Mouse (Mus musculus) spleen, postnatal 14 days (tissue): ENCODE results near the gene 4930519P11Rik.

ENCODE experiments used
- DNase-seq, 2 experiments: peaks; one replicate each; pipeline ENCODE4 v3.0.0; 2021 to 2022; ENCODE audit warnings: low spot score in 2 of 2

Gene 4930519P11Rik

GRCm38 (mm10) chr2:154613118-154614115, at the start of gene 4930519P11Rik, which contains the start of gene Zfp341:
Gene 4930519P11Rik, minus strand, starts transcription at chr2:154613437.
Gene Zfp341, plus strand, starts transcription at chr2:154613297.
- DNase-seq: peak; percentile 79 to 87

GRCm38 (mm10) chr2:154659531-154660074, 46.4 kb upstream of the 4930519P11Rik start:
- DNase-seq: no peak

GRCm38 (mm10) chr2:154659070-154659469, 45.8 kb upstream of the 4930519P11Rik start:
- DNase-seq: no peak

GRCm38 (mm10) chr2:154657486-154658237, 44.4 kb upstream of the 4930519P11Rik start:
- DNase-seq: no peak

GRCm38 (mm10) chr2:154656710-154657485, 43.7 kb upstream of the 4930519P11Rik start:
- DNase-seq: peak; percentile 91 to 94

- no peak for DNase-seq
Observed at GRCm38 (mm10) chr2:154655878-154656414, 42.7 kb upstream of the 4930519P11Rik start.

DNA sequence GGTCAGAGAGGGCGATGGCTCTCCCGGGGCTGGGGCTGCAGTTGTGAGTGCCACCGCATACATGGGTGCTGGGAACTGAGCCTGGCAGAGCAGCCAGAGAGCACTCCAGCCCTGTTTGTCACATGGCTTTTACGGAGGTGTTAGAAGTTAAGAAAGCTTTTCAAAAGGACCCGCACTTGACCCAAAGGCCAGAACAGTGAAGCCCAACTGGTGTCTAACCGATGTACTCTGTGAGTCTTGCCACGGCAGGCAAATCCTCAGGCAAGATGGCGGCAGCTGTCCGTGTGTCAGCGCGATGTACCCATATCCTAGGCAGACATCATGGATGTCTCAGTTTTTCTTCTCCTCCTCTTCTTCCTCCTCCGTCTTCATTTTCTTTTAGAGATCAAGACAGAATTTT, 41.7 kb upstream of the 4930519P11Rik start:
- DNase-seq: no peak

DNA sequence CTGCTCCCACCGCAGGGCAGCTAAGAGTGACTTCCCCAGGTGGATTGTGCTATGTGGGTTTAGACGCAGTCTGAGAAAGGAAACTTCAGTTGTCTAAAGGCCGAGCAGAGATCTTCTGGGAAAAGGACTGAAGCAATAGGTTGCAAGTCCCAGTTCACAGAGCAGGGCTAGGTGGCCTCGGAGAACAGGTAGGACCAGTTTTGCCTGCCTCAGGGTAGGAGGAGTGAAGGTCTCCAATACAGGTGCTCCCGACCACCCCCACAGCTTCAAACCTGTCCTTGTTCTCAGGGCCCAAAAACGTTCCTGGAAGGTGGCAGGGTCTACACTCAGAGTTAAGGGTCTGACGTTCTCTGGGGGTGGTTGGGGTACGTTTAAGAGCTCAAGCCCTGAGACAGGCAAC, 38.1 kb upstream of the 4930519P11Rik start, which contains the start of gene Chmp4b:
Gene Chmp4b (plus strand): TSS at position 343 of the 400 bp plus-strand sequence.
- DNase-seq: no peak

GRCm38 (mm10) chr2:154650404-154650803, 37.2 kb upstream of the 4930519P11Rik start:
- DNase-seq: no peak

DNA sequence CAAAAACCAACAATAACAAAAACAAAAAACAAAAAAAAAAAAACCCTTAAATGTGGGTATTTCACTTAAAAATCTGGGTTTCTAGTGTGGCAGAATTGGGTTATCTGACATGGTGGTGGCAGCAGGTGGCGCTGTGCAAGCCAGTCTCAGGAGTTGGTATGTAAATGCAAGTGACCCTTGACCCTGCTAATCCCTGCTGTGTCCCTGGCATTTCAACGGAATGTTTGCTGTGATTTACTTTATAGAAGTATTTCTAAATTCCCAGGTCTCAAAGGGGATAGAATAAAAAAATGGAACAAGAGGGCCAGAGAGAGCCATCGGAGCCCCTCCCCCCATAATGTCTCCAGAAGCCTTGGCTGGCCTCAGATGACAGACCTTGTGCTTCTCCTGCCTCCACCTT, 34.8 kb upstream of the 4930519P11Rik start:
- DNase-seq: no peak

DNA sequence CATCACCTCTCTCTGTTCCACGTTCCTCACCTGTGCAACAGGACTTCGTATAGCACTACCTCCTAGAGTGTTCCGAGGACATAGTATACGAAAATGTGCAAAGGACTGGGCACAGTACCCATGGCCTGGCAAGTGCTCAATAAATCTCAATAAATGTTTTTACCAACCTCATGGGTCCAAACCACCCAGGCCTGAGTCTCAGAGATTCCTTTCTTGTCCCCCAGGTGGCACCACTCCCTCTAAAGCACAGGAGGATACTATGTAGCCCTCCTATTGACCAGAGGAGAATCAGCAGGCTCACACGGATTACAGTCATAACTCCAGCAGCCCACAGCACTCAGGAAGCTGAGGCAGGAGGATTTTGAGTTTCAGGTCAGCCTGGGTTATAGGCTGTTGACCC, 33.4 kb upstream of the 4930519P11Rik start:
- no peak for DNase-seq

DNA sequence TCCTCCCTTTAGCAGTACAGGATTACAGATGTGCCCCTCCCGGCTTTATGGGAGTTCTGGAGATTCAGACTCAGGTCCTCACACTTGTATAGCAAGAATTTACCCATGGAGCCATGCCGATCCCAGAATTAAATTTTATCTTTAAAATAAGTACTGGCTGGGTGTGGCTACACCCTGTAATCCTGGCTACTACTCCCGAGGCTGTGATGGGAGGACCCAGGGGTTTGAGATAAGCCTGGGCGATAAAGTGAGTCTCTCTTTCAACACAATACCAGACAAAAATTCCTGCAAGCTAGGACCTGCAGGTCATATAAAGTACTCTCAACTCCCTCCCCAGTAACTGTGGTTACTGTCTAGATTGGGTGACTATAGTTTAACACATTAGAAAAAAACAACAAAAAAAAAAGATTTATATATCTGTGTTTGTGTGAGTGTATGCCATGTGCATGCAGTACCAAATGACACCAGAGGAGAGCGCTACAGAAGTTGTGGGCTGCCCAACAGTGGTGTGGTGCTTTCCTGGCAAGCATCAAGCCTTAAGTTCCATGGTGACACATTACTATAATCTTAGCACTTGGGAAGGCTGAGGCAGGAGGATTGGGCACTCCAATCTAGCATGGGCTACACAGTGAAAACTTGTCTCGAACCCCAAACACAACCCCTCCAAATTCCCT, 29.6 kb upstream of the 4930519P11Rik start:
- DNase-seq: no peak

- no peak for DNase-seq
Observed at GRCm38 (mm10) chr2:154642005-154642459, 28.8 kb upstream of the 4930519P11Rik start.

DNA sequence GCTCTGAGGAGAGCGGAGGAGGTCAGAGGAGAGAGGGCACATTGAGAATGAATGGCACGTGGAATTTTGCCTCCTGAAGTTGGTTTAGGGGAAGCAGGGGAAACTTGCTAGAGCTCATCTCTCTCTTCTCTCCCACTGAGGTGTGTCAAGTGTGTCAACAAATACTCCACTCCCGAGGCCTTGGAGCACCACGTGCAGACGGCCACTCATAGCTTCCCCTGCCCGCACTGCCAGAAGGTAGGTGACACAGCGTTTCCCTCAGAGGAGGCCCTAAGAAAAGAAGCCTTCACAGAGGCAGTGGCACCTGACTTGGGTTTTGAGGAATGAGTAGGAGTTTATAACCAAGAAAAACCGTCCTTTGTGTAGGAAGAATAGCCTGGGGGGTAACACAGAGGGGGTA, 27.9 kb upstream of the 4930519P11Rik start:
- DNase-seq: no peak

DNA sequence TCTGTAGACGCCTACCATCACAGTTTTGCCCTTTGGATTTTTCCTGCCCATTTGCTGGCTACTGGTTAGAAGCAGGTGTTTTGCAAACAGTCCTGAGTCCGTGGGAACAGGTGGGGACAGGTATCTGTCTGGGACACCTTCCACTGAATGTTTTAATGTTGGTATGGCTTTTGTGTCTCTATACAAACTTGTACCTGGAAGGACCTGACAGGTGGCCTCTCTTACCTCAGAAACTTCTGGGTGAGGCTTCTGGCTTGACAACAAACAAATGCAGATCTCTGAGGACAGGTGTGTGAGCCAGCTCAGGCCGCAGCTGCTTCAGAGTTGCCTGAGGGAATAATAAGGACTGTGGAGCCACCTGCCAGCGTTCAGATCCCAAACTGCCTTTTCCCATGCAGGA, 25.9 kb upstream of the 4930519P11Rik start:
- no peak for DNase-seq

DNA sequence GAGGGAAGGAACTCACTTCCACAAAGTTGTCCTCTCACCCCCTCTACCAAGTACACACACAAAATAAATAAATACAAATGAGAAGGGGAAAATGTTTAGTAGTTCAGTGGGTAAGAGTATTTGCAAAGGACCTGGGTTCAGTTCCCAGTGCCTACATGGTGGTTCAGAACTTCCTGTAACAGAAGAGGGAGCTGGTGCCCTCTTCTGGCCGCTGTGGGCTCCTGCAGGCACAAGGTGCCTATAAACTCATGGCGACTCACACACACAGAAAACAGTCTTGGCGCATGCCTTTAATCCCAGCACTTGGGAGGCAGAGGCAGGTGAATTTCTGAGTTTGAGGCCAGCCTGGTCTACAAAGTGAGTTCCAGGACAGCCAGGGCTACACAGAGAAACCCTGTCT, 25.3 kb upstream of the 4930519P11Rik start:
- no peak for DNase-seq

GRCm38 (mm10) chr2:154635826-154636225, 22.6 kb upstream of the 4930519P11Rik start:
- no peak for DNase-seq

- DNase-seq: no peak
Observed at GRCm38 (mm10) chr2:154633876-154634644, 20.8 kb upstream of the 4930519P11Rik start.

DNA sequence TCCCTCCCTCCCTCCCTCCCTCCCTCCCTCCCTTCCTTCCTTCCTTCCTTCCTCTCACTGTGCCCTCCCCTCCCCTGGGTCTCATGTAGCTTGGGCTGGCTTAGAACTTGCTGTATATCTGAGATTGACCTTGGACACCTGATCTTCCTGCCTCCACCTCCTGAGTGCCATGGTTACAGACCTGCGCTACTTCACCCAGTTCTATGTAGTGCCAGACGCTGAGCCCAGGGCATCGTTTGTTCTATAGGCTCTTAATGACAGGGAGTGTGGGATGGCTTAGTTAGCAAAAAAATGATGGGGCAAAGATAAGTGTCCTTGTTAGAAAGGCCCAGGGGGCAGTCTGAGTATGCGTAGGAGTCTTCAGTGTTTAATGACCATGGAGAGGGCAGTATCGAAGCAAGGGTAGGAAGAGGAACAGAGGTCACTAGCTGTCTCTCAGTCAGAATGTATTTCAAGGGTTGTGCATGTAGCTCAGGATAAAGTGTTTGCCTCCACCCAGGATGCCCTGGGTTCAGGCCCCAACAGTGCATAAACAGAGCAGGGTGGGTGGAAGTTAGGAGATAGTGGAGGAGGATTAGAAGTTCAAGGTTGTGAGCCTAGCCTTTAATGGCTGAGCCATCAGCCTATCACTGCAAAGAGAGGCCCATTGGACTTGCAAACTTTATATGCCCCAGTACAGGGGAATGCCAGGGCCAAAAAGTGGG, 20.0 kb upstream of the 4930519P11Rik start:
- no peak for DNase-seq
